Mouse (Mus musculus): ENCODE measurements around the gene Olfr521.

GRCm38 (mm10) chr7:99799118-99799517 lies 35.8 kb downstream of the Olfr521 start:
- no peak for TF ChIP-seq CTCF (IDR thresholded peaks at IDR 0.05; ENCODE audit: control insufficient read depth, insufficient read depth, insufficient read length)
- TF ChIP-seq MYOG (IDR thresholded peaks at IDR 0.05; ENCODE audit: control insufficient read depth, extremely low read depth, insufficient read length), result no peak
- no peak for TF ChIP-seq USF1 (IDR thresholded peaks at IDR 0.05; ENCODE audit: low read depth)
- TF ChIP-seq MYOD1 (IDR thresholded peaks at IDR 0.05; ENCODE audit: control insufficient read depth, insufficient read length, low read depth), result no peak
- TF ChIP-seq MAX (IDR thresholded peaks at IDR 0.05), result no peak
